Mouse (Mus musculus) thymus, postnatal 14 days (tissue): ENCODE data around the gene Gadd45a.

Source experiments
- DNase-seq: peaks from one replicate; pipeline ENCODE4 v3.0.0; 2021

Gene Gadd45a

GRCm38 (mm10) chr6:67015739-67016519 is 21.3 kb downstream of the Gadd45a start:
- DNase-seq, result no peak

GRCm38 (mm10) chr6:67014679-67015075 is 22.6 kb downstream of the Gadd45a start:
- no peak for DNase-seq

GRCm38 (mm10) chr6:67013949-67014678 is 23.1 kb downstream of the Gadd45a start:
- DNase-seq, result no peak

DNA sequence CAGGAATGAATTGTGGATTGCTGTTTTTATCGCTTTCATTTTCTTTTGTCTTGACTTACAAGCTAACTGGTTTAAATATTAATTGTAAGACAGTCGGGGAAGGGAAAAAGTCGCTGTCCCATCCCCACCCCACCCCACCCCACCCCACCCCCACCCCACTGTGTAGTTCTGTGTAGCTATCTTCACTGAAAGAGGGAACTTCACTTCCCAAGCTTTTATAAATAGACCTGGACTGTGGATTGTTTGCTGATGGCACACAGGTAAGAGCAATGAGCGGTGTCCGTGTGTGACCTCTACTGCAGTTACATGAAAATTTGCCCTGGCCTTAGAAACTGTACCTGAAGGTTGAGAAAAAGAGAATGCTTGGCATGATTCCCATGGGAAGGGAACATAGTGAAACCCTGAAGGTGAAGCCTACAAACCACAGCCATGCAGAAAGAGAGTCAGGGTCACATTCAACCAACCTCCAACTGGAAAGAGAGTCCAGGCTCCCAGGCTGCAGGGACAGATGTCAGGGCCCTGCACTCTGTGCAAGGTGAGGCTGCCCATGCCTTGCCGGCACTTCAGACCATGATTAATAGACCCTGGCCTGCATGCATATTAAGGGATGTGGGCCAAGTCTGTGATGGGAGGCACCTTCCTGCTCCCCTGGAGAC is 23.8 kb downstream of the Gadd45a start:
- no peak for DNase-seq

DNA sequence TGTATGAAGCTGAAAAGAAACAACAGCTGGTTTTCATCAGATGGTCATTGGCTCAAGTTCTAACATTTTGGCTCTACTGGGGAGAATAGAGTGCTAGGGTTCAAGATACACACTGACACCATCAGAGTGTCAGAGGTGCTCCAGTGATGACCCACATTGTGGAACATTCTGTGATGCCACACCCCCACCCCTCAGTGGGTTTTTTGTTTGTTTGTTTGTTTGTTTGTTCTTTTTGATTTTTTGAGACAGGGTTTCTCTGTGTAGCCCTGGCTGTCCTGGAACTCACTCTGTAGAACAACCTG is 26.1 kb downstream of the Gadd45a start:
- DNase-seq, result no peak

DNA sequence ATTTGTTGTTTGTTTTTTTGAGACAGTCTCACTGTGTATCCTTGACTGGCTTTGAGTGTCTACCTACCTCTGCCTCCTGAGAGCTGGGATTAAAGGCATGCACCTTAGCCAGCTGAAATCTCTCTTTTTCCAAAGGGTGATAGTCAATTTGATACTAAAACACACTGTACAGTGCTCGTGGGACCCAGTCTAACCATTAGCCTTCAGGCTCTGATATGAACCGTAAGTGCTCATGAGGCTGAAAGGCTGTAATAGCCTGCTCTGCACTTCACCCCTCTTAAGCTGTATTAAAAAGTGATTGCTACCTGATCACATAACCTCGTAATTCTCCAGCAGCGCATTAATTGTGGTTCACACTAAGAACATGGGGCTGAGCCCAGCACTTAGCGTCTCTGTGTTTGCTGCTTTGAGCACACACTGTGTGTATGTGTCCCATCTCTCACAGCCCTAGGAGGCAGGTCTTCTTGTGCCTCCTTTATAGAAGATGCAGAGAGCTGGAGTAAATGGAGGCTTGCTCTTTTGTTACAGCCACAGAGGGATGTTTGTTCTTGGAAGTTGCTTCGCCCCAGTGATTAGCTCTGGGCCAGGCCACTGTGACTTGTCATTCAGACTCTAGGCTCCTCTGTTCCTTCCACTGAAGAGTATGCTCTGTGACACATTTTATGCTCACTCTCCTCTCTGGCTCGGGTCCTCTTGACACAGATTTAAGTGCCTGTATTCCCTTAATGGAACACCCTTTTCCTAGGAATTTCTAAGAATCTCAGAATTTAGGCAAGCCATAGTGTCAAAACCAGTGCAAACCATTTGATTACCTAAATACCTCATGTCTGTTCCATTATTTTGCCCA is 26.7 kb downstream of the Gadd45a start:
- DNase-seq, result no peak

- DNase-seq, result no peak
These were observed 27.4 kb downstream of the Gadd45a start for GRCm38 (mm10) chr6:67009888-67010287.

- DNase-seq, result no peak
These were observed 37.5 kb downstream of the Gadd45a start for GRCm38 (mm10) chr6:66999800-67000199.

DNA sequence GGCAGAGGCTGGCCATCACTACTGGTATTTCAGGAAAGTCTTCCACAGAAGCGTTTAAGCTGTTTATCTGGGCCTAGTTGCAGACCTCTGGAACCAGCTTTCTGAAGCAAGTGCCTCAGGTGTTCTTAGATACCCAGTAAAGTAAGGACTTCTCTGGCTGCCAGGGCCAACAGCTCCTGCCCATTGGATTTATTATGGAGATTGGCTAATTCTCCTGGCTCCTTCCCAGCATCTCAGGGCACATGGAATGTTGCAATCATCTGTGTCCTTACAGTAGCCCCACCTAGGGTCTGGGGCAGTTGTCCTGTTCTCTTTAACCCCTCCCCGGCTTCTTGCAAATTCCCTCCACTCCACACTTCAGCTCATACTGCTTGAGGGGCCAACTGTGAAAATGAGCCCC is 38.6 kb downstream of the Gadd45a start:
- no peak for DNase-seq

- DNase-seq, result no peak
These were observed 41.0 kb downstream of the Gadd45a start for GRCm38 (mm10) chr6:66996257-66996656.

DNA sequence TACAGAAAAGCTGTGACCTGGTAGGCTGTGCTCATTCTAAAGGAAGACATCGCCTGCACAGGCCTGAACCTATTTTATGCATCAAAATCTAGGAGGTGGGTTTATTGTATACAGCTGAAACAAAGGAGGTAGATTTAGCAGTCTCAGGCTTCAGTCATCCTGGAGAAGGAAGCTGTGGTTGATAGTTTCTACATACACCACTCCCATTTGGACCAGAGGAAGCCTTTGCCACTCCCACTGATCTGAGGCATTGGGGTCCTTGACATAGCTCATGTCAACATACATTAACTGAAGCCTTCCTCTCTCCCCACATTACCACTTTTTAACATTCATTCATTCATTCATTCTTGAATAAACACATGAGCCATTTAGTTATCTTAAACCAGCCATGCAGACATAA is 41.4 kb downstream of the Gadd45a start:
- DNase-seq, result no peak

- DNase-seq, result no peak
These were observed 42.3 kb downstream of the Gadd45a start for GRCm38 (mm10) chr6:66994981-66995380.

- DNase-seq, result no peak
These were observed 44.5 kb downstream of the Gadd45a start for GRCm38 (mm10) chr6:66992786-66993185.

- no peak for DNase-seq
These were observed 45.0 kb downstream of the Gadd45a start for GRCm38 (mm10) chr6:66992232-66992631.

- DNase-seq, result no peak
These were observed 47.7 kb downstream of the Gadd45a start for GRCm38 (mm10) chr6:66989518-66989917.

DNA sequence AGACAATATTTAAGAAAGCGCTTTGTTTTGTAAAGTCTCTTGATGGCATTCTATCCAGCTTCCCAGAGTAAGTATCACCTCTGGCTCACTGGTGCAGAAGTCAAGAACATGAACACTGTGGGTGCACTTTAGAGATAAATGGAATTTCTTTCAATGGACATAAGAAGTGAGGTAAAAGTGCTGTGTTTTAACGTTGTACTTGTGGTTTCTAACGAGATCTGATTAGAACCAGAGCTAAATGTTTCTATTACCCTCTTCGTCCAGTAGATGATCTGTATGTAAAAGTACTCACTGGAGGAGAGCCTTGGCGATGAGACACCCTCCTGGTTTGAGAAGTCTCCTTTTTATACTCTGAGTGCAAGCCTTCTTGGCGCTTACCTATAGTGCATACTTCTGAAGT is 48.2 kb downstream of the Gadd45a start:
- DNase-seq, result no peak

DNA sequence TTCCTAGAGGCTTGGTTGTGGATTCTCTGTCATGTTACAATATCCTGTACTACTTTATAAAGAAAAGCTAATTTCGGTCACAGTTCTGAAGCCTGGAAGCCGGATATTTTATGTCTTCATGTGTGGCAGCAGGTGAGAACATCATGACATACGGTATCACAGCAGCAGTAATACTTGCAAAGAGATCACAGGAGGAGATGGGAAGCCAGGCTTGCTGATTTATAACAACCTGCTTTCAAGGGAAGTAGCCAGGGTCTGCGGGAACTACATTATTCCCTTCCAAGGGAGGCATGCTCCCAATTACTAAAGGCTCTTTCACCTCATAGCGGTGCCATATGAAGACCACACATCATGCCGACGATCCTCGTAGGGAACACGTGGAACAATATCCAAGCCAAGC is 48.9 kb downstream of the Gadd45a start:
- DNase-seq, result no peak

- peak; percentile 67 for DNase-seq
These were observed 49.6 kb downstream of the Gadd45a start for GRCm38 (mm10) chr6:66987643-66988042.

GRCm38 (mm10) chr6:66986063-66986462 is 51.2 kb downstream of the Gadd45a start:
- DNase-seq, result no peak

- DNase-seq, result no peak
These were observed 51.8 kb downstream of the Gadd45a start for GRCm38 (mm10) chr6:66985500-66985899.
